Mouse (Mus musculus): ENCODE measurements around the gene Vax2.

Gene Vax2

DNA sequence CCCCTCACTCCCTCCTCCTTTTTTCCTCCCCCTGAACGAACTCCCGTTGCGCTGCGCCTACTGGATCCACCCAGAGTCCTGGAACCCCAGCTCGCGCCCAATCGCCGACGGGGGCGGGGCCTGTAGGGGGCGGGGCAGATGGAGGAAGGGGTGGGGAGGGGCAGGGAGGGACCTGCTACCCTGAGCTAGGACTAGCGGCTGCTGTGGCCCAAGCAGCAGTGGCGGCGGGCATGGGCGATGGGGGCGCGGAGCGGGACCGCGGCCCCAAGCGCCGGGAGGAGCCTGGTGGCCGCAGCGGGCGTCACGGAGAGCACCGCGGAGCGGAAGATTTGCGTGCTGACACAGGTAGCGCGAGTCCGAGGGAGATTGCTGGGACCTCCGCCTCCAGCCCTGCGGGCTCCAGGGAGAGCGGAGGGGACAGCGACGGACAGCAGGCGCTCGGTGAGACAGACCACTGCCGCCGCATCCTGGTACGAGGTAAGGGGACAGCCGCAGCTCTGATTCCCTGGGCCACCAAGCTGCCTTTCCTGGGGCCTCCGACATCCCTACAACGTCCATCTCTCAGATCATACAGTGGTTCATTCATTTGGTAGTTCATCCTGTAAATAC is at the start of gene Vax2:
TSS of gene Vax2 (plus strand) at position 198 of the 609 bp plus-strand sequence.
- DNase-seq (ENCODE audit: low spot score): peak; percentile 81

DNA sequence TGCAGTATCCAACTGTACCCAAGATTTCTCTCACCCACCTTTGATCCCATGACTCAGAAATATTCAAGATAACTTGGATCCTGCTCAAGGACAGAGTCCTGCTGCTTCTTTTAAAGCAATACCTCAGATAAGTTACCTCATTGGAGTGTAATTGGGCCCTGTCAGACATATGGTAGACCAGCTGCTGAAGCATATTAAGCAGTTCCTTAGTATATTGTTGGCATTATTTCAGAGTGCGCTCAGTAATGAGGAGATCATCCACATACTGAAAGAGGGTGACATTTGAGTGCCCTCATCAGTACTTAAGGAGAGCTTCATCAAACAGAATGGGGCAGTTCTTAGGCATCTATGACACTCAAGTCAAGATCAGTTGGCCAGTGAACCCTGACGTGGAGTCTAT is 46.1 kb upstream of the Vax2 start:
- no peak for DNase-seq (ENCODE audit: low spot score)

DNA sequence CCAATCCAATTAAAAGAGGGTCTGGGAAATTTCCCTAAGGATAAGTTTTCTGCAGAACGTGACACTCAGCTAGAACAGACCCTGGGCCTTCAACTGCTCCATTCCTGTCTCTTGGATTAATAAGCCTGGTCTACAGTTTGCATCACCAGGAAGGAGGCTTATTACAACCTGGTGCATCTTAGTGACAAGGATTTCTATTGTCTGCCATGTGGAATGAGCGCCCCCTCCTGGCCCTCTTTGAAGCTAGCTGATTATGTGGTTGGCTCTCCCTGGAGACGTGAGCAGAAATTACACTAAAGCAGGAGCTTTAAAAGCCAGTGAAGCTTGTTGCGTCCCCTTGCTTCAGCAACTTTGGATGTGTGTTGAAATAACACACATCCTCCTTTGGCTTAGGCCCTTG is 37.7 kb upstream of the Vax2 start:
- DNase-seq (ENCODE audit: low spot score): peak; percentile 81

DNA sequence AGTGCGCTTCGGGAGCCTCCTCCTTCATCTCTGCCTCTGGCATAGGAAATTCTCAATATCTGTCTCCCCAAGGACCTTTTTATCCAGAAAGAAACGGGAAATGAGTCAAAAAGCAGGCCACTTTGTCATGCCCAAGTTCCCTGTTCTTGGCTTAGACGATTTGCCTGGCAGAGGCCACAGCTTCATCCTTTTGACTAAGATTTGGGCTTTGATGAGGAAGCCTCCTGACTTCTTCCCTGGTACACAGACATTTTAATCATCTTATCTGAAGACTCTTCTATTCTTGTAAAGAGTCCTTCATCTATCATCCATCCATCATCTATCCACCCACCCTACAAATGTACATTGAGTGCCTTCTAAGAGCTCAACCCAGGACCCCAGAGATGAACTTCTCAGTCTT is 33.3 kb upstream of the Vax2 start, which contains the start of gene Cd207:
TSS of gene Cd207 (minus strand) at position 101 of the 400 bp plus-strand sequence.
- no peak for DNase-seq (ENCODE audit: low spot score)

DNA sequence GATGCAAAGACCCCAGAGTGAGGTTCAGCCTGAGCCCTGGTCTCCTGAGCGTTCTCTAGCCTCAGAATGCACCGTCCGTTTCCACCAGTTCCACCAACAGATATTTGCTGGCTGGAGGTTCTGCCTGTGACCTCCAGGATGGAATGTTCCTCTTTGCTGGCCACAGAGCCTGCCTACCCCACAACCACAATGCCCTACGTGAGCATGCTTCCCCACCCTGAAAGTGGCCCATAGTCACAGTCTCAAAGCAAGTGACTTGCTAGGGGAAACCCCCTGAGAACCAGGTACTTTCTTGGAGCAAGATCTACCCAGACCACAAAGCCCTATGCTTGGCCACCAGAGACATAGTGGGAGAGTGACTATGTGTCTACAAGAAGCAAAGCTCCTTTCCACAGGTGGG is 21.7 kb upstream of the Vax2 start:
- no peak for DNase-seq (ENCODE audit: low spot score)

DNA sequence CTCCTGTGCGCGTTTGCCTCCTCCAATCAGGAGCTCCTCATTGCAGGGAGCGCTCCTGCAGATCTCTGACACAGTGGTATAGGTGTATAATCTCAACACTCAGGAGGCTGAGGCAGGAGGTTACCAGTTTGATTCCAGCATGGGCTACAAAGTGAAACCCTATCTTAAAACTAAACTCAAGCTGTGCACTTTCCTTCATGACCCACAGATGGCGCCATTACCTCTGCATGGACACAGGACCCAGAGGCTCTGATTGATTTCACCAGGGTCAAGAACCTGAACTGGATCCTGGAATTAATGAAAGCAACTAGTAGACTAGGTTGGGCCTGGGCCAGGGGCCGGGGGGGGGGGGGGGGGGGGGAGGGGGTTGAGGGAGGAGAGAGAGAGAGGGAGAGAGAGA is 20.8 kb upstream of the Vax2 start:
- peak; percentile 84 for DNase-seq (ENCODE audit: low spot score)

DNA sequence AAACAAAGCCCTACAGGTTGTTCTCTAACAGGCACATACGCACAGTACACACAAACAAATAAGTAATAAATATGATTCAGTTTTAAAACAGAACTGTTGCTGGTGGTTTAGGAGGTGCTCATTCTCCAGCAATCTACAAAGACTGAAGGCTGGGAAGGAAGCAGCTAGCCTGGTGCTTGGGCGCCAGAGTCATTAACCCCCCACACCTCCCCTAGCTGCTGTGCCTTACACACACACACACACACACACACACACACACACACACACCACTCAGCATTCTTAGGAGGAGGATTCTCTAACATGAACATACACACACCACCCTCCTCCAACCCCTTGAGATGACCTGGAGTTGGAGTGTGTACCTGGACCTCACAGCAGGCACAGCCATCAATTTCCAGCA is 20.1 kb upstream of the Vax2 start:
- DNase-seq (ENCODE audit: low spot score): no peak

DNA sequence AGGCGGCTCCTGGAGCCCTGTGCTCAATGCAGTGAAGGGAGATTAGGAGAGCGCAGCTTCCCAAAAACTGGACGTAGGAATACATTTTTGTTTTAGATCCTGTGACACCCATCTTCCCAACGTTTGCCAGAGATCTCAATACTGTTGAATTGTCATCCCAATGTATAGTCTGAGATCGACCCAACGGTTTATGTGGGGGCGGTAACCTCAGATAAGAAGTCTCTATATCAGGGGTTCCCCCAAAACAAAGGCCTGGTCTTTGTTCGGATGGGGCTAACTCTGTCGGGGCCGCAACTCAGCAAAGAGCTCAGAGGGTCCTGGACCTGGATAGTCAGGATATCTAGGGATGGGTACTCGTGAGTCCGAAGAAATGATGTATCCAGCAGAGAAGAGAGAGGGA is 18.1 kb upstream of the Vax2 start:
- DNase-seq (ENCODE audit: low spot score): no peak

DNA sequence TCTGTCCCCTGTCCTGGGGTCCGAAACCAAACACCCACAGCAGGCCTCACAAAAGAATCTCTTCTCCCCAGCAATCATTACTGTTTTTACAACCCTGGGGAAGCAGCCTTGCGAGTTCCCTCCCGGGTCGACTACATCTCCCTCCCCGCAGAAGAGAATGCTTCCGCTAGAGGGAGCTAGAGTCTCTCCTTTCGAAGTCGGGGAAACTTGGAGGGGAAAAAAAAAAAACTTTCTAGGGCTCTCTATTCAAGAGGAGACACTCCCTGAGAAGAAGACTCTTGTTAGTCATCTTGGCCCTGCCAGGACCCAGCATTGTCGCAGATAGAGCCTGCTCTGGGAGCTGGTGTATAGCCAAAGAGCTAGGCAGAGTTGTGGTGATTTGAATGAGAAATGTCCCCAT is 17.2 kb upstream of the Vax2 start:
- DNase-seq (ENCODE audit: low spot score): peak; percentile 86

DNA sequence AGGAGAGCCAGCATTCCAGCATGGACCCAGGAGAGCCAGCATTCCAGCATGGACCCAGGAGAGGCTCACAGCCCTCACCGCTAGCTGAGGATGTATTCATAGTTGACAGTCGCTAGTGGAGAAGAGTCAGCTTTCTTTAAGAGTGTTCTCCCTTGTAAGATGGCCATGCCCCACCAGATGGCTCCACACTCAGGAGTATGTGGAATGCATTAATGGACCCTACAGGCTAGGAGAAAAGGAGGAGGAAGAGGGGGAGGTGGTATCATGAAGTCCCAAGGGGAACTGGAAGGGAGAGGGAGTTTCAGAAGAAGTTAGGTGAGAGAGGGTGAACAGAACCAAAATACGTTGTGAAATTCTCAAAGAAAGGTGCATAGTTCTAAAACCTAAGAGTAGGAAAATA is 15.3 kb upstream of the Vax2 start:
- DNase-seq (ENCODE audit: low spot score): no peak

DNA sequence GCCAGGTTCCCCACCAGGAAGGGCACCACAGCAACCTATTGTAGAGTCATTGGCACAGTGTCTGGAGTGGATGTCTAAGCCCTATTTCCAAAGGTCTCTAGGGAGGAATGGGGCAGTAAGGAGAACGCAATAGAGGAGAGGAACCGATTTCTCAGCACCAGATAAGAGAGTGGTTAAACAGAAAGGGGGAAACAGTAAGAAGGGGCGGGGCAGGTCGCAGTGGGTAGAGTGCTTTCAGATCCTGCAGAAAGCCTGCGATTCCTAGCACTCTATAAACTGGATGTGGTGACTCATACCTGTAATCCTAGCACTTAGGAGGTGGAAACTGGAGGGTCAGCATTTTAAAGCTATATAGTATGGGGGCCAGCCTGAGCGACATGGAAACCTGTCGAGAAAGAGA is 14.4 kb upstream of the Vax2 start:
- no peak for DNase-seq (ENCODE audit: low spot score)

DNA sequence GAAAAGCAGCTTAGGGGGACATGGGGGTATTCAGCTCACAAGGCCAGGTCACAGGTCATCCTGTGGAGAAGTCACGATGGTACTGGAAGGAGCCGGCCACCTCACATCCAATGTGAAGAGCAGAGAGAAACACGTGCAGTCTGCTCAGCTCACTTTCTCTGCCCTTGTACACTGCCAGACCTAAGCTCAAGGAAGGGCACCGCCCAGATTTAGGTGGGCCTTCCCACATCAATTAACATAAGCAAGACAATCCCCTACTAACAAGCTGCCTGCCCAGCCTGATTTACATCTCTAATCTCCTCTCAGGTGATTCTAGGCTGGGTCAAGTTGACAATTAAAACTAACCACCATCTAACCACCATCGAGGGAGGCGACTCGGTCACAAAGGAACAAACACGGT is 13.1 kb upstream of the Vax2 start:
- DNase-seq (ENCODE audit: low spot score): no peak

DNA sequence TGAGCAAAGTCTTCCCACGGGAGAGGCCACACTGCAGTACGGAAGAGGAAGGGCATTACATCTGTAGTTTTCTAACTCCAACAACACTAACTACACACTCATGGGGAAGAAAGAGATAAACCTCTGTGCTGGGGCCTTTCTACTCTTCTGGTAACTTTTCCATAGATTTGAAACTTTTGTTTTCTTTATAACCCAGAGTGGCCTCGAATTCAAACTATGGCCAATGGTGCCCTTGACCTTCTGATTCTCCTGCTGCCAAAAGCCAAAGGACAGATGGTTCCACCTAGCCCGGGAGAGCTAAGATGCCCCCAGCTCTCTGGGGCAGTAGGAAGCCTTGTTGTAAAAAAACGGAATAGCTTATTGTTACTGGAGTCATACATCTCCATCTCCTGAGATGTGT is 11.1 kb upstream of the Vax2 start:
- DNase-seq (ENCODE audit: low spot score): no peak

DNA sequence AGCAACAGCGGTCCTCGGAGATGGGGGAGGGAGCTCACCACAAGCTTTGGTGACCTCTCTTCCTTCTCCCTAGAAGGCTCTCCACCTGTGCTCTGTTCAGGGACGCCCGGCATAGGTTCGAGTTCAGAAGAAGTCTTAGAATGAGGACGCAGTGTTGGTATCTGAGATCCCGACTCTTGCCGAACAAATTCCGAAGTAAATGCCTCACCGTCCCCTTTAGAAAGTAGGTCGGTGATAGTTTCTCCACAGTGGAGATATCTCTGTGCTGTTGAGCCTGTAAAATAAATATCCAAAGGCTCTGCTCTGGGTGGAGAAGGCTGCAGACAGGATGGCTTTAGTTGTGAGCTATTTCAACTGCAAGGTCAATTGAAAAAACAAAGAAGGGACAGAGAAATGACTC is 10.1 kb upstream of the Vax2 start:
- no peak for DNase-seq (ENCODE audit: low spot score)

DNA sequence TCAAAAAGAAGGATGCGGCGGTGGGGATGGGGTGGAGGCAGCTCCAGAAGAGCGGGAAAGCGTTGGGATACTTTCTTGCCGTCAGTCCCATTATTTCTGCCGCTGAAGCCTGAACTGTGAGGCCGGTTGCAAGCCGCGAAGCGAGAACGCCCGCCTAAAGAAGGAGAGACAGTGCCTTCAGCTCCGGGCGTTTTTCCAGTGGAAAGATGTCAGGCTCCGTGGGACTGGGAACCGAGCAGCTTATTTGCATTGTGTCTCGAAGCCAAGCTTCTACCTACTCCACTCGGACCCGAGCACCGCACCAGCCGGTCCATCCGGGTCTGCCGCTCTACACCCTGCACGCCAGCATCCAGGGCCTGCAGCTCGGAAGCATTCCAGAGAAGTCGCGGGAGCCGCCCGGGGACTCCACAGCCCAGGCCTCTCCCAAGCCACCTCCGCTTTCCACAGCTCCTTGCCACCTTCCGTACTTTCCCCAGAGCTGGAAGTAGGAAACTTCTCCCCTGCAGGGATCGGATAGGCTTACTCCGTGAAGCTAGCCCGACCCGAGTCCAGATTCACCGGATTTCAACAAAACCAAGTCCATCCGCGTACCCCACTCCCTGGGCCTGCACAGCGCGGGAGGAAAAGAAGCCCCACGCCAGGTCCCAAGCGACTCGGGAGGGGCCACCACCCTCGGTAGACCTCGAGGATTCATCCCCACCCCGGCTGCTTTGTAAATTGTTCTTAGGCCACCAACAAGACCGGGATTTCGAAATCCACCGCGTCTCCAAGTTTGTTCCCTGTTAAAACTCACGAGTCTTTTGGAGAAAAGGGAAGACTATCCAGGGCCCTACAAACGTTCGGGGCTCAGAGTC is 8.7 kb upstream of the Vax2 start:
- peak; percentile 61 for DNase-seq (ENCODE audit: low spot score)

DNA sequence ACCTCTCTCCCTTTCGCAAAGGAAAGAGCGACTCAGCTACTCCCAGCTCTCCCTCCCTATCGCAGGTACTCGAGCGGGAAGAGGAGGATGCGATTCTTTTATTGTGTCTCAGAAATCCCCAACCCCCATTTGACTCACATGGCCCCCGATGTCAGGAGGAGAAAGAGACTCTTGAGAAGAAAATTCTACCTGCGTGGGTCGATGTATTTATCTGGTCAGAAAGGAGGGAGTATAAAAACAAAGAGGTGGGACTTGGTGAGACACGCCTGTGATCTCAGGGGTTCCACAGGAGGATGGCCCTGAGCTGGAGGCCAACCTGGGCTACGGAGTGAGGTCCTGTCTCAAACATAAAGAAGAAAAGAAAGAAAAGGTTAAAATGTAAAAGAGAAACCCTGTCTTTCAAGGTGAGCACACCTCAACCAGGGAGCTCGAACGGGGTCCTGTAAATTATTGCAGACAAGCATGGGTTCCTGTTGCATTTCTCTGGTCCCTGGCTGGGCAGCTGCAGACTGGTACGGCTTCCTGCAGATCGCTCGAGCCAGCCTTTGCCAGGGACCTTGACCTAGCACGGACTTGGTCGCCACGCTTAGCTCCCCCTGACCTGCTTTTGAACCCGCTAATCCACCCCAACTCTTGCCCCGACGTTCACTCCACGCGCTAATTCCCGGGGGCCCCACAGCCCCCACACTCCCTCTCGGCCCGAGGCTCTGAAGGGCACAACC is 7.9 kb upstream of the Vax2 start:
- DNase-seq (ENCODE audit: low spot score): no peak

DNA sequence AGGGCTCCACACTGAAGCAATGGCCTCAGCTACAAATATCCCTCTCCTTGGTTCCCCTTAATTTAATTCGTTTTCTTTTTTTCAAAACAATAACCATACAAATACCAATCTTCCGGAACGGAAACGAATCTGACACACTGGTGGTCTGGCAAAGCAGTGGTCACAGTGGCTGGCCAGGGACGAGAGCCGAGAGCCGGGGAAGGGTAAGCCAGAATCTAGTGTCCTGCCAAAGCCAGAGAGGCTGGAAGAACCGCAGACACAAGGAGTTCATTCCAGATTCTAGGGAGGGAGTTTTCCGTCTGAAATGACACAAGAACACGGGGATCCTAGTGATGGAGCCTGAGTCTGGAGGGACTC is 7.4 kb upstream of the Vax2 start:
- DNase-seq (ENCODE audit: low spot score): no peak

DNA sequence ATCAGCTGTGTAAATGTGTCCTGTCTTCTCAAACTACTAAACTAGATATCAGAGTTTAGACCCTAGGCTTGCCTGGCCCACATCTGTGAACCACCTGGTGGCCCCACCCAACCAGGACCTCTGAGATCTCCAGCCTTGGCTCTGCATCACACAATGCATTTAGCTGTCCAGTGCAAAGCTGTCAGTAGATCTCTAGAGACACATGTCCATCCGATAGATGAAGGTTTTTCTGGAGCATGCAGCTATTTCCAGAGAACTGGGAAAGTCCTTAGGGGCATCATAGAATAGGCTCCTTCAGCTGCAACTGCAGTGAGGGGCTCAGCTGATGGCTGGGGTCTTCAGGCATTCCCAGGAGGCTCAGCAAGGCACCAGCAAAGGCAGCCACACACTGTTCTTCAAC is 6.8 kb upstream of the Vax2 start:
- DNase-seq (ENCODE audit: low spot score): no peak

DNA sequence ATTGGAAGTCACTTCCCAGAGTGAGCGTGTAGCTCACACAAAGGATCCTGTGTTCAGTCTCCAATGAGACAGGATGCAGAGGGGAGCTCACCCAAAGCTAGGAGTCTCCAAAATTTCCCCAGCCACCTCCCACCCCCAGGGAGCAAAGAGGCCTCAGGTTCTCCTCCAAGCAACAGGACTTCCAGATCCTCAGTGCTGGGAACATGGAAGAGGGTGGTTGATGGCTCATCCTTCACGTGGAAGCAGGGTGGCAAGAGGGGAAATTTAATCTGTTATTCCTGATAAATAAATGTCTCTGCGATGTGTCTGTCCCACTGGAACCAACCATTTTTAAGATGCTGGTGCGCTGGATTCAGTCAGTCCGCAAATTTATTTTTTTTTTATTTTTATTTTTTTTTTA is 6.4 kb upstream of the Vax2 start:
- DNase-seq (ENCODE audit: low spot score): no peak

DNA sequence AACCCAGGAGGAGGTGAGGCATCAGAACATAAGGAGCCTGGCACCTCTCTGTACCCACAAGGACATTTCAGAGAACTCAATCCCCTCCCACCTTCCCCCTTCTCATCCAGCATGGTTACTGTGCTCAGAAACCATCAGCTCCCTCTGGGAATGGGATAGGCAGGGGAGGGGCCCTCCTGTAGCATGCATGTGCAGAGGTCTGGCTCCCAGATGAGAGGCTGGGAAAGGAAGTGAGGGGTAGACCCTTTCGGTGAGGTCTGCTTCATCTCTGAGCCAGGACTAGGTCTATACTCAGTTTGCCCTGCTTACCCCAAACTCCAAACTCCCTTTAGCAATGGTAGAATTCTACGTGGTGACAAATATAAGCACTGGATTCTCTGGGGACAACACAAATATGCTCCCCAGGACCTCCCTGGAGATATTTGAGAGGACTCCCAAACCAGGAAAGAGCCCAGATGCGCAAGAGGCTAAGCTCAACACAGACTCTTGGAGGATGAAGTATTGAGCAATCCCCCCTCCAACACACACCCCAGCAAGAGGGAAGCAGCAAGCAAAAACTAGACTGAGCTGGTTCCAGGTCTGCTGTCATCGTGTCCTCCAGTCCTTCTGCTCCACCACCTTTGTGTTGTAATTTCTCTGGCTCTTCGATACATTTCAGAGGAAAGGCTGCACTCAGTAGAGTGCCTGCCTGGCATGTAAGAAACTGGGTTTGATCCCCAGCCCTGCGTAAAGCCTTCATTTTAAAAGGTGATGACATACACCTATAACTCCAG is 3.1 kb upstream of the Vax2 start:
- DNase-seq (ENCODE audit: low spot score): no peak

DNA sequence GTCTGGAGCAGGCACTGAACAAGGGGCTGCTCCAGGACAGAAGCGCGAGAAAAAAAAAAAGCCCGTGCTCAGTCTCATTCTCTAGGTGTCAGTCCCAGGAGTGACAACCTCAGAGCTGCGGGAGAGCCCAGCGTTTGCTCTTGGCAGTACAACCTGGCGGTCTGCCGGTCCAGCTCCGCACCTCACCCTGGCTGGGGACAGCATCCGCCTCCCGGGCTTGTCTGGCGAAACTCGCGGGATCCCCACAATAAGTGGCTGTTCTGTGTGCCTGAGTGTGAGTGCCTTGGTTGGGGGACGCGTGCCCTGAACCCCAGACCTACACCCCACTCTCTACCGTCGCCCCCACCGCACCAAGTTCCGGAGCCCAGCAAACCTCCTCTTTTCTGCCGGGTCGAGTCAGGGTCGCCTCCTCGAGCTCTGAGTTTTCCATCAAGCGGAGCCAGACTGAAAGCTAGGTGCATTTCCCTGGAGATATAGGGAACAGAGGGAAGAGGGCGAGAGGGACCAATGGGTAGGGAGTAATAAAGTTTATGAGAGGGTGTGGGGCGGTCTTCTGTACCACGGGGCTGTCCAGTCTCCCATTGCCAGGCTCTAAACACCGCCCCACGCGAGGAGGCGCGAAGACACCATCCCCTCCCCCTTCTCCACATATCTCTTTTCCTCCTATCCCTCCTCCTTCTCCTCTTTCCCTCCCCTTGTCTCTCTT is 550 bp upstream of the Vax2 start:
- no peak for DNase-seq (ENCODE audit: low spot score)

Data from embryo, embryonic 10 days (tissue).